Mouse (Mus musculus) CH12.LX (cell line): ENCODE measurements at regions not wholly inside any gene's neighbourhood (a gene's known extent, or its start where the extent isn't known, plus 50 kb on each side); places are given as distances from the start of the nearest gene placed in this dataset.

ENCODE experiments used
- BHLHE40 ChIP-seq: IDR thresholded peaks from 2 replicates; pipeline ENCODE4 v1.6.1; 2011; ENCODE audit warnings: mild to moderate bottlenecking, low read depth, low read length, improper control_type of control experiment
- CTCF ChIP-seq, 2 experiments: IDR thresholded peaks in 1 of 2; conservative IDR thresholded peaks in 1 of 2; 2 replicates each; pipeline ENCODE4 v1.5.1; 2011 to 2012; ENCODE audit warnings: low read depth in 2 of 2, low read length in 2 of 2, improper control_type of control experiment in 1 of 2, inconsistent platforms in 1 of 2, mild to moderate bottlenecking in 1 of 2, moderate library complexity in 1 of 2
- EP300 ChIP-seq: IDR thresholded peaks from 2 replicates; pipeline ENCODE4 v1.6.1; 2011; ENCODE audit warnings: low read length, improper control_type of control experiment
- IRF4 ChIP-seq: IDR thresholded peaks from 2 replicates; pipeline ENCODE4 v1.6.1; 2014; ENCODE audit warnings: low read depth, mild to moderate bottlenecking, inconsistent platforms, low read length, improper control_type of control experiment
- POLR2A ChIP-seq: IDR thresholded peaks from 2 replicates; pipeline ENCODE4 v1.6.1; 2011; ENCODE audit warnings: low read depth, mild to moderate bottlenecking, improper control_type of control experiment, low read length
- SMC3 ChIP-seq: IDR thresholded peaks from 2 replicates; pipeline ENCODE4 v1.6.1; 2011; ENCODE audit warnings: low read depth, low read length, improper control_type of control experiment
- USF1 ChIP-seq: IDR thresholded peaks from 2 replicates; pipeline ENCODE4 v1.6.1; 2014; ENCODE audit warnings: low read depth, mild to moderate bottlenecking, inconsistent platforms, low read length, improper control_type of control experiment
- ZKSCAN1 ChIP-seq: IDR thresholded peaks from 2 replicates; pipeline ENCODE4 v1.6.1; 2012; ENCODE audit warnings: low read depth, inconsistent platforms, low read length, improper control_type of control experiment, borderline replicate concordance

DNA sequence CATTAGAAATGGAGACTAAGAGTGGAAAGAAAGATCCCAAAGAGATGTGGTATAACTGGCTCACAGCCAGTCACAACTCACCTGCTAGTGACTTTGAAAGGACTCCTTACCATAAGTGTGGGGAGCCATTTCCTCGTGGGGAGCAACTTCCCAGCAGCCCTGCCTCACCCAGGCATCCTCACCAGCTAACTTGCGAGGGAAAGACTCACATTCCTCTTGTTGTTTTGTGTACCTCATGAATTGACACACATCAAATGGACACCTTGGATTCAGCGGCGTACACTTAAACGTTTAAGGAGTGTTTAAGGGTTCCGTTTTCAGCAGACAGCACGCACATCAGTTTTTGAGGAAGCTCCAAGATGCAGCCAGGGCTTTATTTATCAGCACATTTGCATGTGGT lies 154.0 kb downstream of the Cd83 start:
- TF ChIP-seq CTCF (conservative IDR thresholded peaks at IDR 0.05 in 1 of 2, IDR thresholded peaks at IDR 0.05 in 1 of 2; ENCODE audit: low read depth in 2 of 2, low read length in 2 of 2) (no peak), USF1 (no peak), BHLHE40 (no peak), ZKSCAN1 (no peak), EP300 (no peak), SMC3 (no peak), IRF4 (no peak), POLR2A (no peak)
